Mouse (Mus musculus): ENCODE data around the gene Mettl3.
"Not testable (repeated sequence)": the region's sequence is repeated elsewhere in the genome, so short reads cannot be mapped to it uniquely, and the experiment has no call there.

DNA sequence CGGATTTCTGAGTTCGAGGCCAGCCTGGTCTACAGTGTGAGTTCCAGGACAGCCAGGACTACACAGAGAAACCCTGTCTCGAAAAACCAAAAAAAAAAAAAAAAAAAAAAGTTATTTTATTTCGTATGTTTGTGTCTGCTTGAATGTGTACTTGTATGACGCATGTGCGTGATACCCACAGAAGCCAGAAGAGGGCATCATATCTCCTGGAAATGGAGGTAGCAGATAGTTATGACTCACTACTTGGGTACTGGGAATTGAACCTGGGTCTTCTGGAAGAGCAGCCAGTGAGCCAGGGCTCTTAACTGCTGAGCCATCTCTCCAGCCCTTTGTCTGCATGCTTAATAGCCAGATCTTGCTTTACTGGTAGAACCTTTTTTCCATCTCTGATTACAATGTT is 5.4 kb upstream of the Mettl3 start:
- TF ChIP-seq CTCF, POLR2A (IDR thresholded peaks at IDR 0.05; ENCODE audit: insufficient read depth, low read depth, low read length): not testable (repeated sequence)
